Mouse (Mus musculus): ENCODE data around the gene Poldip2. TPM values are rescaled to one million over a fixed set of nuclear protein-coding genes. Genes with fewer than 3 reads are reported as not detected.
A peak's percentile ranks its signal among the peaks of the same experiment; 100 is the strongest.

Poldip2 gene
- polyA plus RNA-seq, 1 experiment = 111 TPM

- no peak overlapping the region for H3K4me3 ChIP-seq (ENCODE audit: insufficient read depth, poor library complexity, severe bottlenecking)
- no peak for TF ChIP-seq USF1 (IDR thresholded peaks at IDR 0.05; ENCODE audit: low read depth)
- TF ChIP-seq CTCF (IDR thresholded peaks at IDR 0.05; ENCODE audit: control insufficient read depth, insufficient read depth, insufficient read length) = no peak
- TF ChIP-seq CEBPB (IDR thresholded peaks at IDR 0.05; ENCODE audit: low read depth) = no peak
- no peak for TF ChIP-seq MYOD1 (IDR thresholded peaks at IDR 0.05; ENCODE audit: control insufficient read depth, insufficient read length, low read depth)
- TF ChIP-seq FOSL1 (IDR thresholded peaks at IDR 0.05; ENCODE audit: insufficient read depth, low read length, poor library complexity, severe bottlenecking) = no peak
- TF ChIP-seq MYOG (IDR thresholded peaks at IDR 0.05; ENCODE audit: control insufficient read depth, extremely low read depth, insufficient read length) = no peak
- TF ChIP-seq MAX (IDR thresholded peaks at IDR 0.05) = no peak
- H3K79me3 ChIP-seq (ENCODE audit: low read depth) = no peaks in the 10 kb centered on the region
- no peaks in the 10 kb centered on the region for H3K79me2 ChIP-seq (ENCODE audit: control insufficient read depth, insufficient read depth)
- H3K27me3 ChIP-seq (ENCODE audit: control insufficient read depth, insufficient read depth, insufficient read length) = peaks cover 36% of the 10 kb centered on the region
- no peak overlapping the region for H3ac ChIP-seq (ENCODE audit: control insufficient read depth, insufficient read length, low read depth)
- H3K36me3 ChIP-seq (ENCODE audit: control insufficient read depth, insufficient read depth) = no peaks in the 10 kb centered on the region
These were observed 28.4 kb upstream of the Poldip2 start for GRCm38 (mm10) chr11:78483639-78484038.

- H3ac ChIP-seq (ENCODE audit: control insufficient read depth, insufficient read length, low read depth) = no peak overlapping the region
- H3K4me3 ChIP-seq (ENCODE audit: insufficient read depth, poor library complexity, severe bottlenecking) = no peak overlapping the region
- H3K27me3 ChIP-seq (ENCODE audit: control insufficient read depth, insufficient read depth, insufficient read length) = peaks cover 49% of the 10 kb centered on the region
- TF ChIP-seq CTCF (IDR thresholded peaks at IDR 0.05; ENCODE audit: control insufficient read depth, insufficient read depth, insufficient read length) (peak; percentile 55), USF1 (IDR thresholded peaks at IDR 0.05; ENCODE audit: low read depth) (no peak)
- no peaks in the 10 kb centered on the region for H3K36me3 ChIP-seq (ENCODE audit: control insufficient read depth, insufficient read depth)
- no peaks in the 10 kb centered on the region for H3K79me3 ChIP-seq (ENCODE audit: low read depth)
- no peaks in the 10 kb centered on the region for H3K79me2 ChIP-seq (ENCODE audit: control insufficient read depth, insufficient read depth)
These were observed 23.8 kb upstream of the Poldip2 start for GRCm38 (mm10) chr11:78488168-78488567.

GRCm38 (mm10) chr11:78490781-78491241, 21.2 kb upstream of the Poldip2 start:
- Histone ChIP-seq H3ac (ENCODE audit: control insufficient read depth, insufficient read length, low read depth) (peak overlapping the region; percentile 46), H3K79me2 (ENCODE audit: control insufficient read depth, insufficient read depth) (no peaks in the 10 kb centered on the region), H3K4me3 (ENCODE audit: insufficient read depth, poor library complexity, severe bottlenecking) (no peak overlapping the region), H3K79me3 (ENCODE audit: low read depth) (no peaks in the 10 kb centered on the region), H3K27me3 (ENCODE audit: control insufficient read depth, insufficient read depth, insufficient read length) (peaks cover 42% of the 10 kb centered on the region), H3K36me3 (ENCODE audit: control insufficient read depth, insufficient read depth) (no peaks in the 10 kb centered on the region)
- TF ChIP-seq USF1 (IDR thresholded peaks at IDR 0.05; ENCODE audit: low read depth) = no peak
- peak; percentile 1 for TF ChIP-seq CTCF (IDR thresholded peaks at IDR 0.05; ENCODE audit: control insufficient read depth, insufficient read depth, insufficient read length)

- Histone ChIP-seq H3K4me3 (ENCODE audit: insufficient read depth, poor library complexity, severe bottlenecking) (no peak overlapping the region), H3K79me3 (ENCODE audit: low read depth) (no peaks in the 10 kb centered on the region), H3K27me3 (ENCODE audit: control insufficient read depth, insufficient read depth, insufficient read length) (peaks cover 34% of the 10 kb centered on the region), H3K79me2 (ENCODE audit: control insufficient read depth, insufficient read depth) (no peaks in the 10 kb centered on the region), H3K36me3 (ENCODE audit: control insufficient read depth, insufficient read depth) (no peaks in the 10 kb centered on the region), H3ac (ENCODE audit: control insufficient read depth, insufficient read length, low read depth) (no peak overlapping the region)
- TF ChIP-seq MAX (IDR thresholded peaks at IDR 0.05) = peak; percentile 69
- no peak for TF ChIP-seq MYOG (IDR thresholded peaks at IDR 0.05; ENCODE audit: control insufficient read depth, extremely low read depth, insufficient read length)
These were observed 16.1 kb upstream of the Poldip2 start for GRCm38 (mm10) chr11:78495904-78496303.

GRCm38 (mm10) chr11:78497071-78497541, 14.9 kb upstream of the Poldip2 start:
- Histone ChIP-seq H3K36me3 (ENCODE audit: control insufficient read depth, insufficient read depth) (no peaks in the 10 kb centered on the region), H3K79me2 (ENCODE audit: control insufficient read depth, insufficient read depth) (no peaks in the 10 kb centered on the region), H3K27me3 (ENCODE audit: control insufficient read depth, insufficient read depth, insufficient read length) (peaks cover 35% of the 10 kb centered on the region), H3K4me3 (ENCODE audit: insufficient read depth, poor library complexity, severe bottlenecking) (peak overlapping the region; percentile 21), H3K79me3 (ENCODE audit: low read depth) (no peaks in the 10 kb centered on the region), H3ac (ENCODE audit: control insufficient read depth, insufficient read length, low read depth) (peak overlapping the region; percentile 62)
- TF ChIP-seq FOSL1 (IDR thresholded peaks at IDR 0.05; ENCODE audit: insufficient read depth, low read length, poor library complexity, severe bottlenecking) = no peak
- TF ChIP-seq CEBPB (IDR thresholded peaks at IDR 0.05; ENCODE audit: low read depth) = no peak
- TF ChIP-seq MYOD1 (IDR thresholded peaks at IDR 0.05; ENCODE audit: control insufficient read depth, insufficient read length, low read depth) = no peak
- TF ChIP-seq USF1 (IDR thresholded peaks at IDR 0.05; ENCODE audit: low read depth) = no peak
- no peak for TF ChIP-seq MYOG (IDR thresholded peaks at IDR 0.05; ENCODE audit: control insufficient read depth, extremely low read depth, insufficient read length)
- no peak for TF ChIP-seq MAX (IDR thresholded peaks at IDR 0.05)
- no peak for TF ChIP-seq CTCF (IDR thresholded peaks at IDR 0.05; ENCODE audit: control insufficient read depth, insufficient read depth, insufficient read length)

GRCm38 (mm10) chr11:78497544-78498522, 14.2 kb upstream of the Poldip2 start, which contains the start of gene Sarm1:
TSS of gene Sarm1 (minus strand) at chr11:78497754.
- Histone ChIP-seq H3K27me3 (ENCODE audit: control insufficient read depth, insufficient read depth, insufficient read length) (peaks cover 35% of the 10 kb centered on the region), H3K36me3 (ENCODE audit: control insufficient read depth, insufficient read depth) (no peaks in the 10 kb centered on the region), H3K79me3 (ENCODE audit: low read depth) (no peaks in the 10 kb centered on the region), H3K4me3 (ENCODE audit: insufficient read depth, poor library complexity, severe bottlenecking) (peak within 1 kb of the TSS; percentile 21), H3ac (ENCODE audit: control insufficient read depth, insufficient read length, low read depth) (peak within 1 kb of the TSS; percentile 62), H3K79me2 (ENCODE audit: control insufficient read depth, insufficient read depth) (no peaks in the 10 kb centered on the region)
- TF ChIP-seq FOSL1 (IDR thresholded peaks at IDR 0.05; ENCODE audit: insufficient read depth, low read length, poor library complexity, severe bottlenecking) = no peak
- no peak for TF ChIP-seq CTCF (IDR thresholded peaks at IDR 0.05; ENCODE audit: control insufficient read depth, insufficient read depth, insufficient read length)
- peak; percentile 15 for TF ChIP-seq MAX (IDR thresholded peaks at IDR 0.05)
- TF ChIP-seq MYOG (IDR thresholded peaks at IDR 0.05; ENCODE audit: control insufficient read depth, extremely low read depth, insufficient read length) = no peak
- no peak for TF ChIP-seq MYOD1 (IDR thresholded peaks at IDR 0.05; ENCODE audit: control insufficient read depth, insufficient read length, low read depth)
- no peak for TF ChIP-seq CEBPB (IDR thresholded peaks at IDR 0.05; ENCODE audit: low read depth)
- TF ChIP-seq USF1 (IDR thresholded peaks at IDR 0.05; ENCODE audit: low read depth) = no peak

Measured in C2C12 (cell line).